Mouse (Mus musculus): ENCODE results near the gene Slc25a43. TPM values are rescaled to one million over a fixed set of nuclear protein-coding genes. Genes with fewer than 3 reads are reported as not detected.

Slc25a43 gene
- polyA plus RNA-seq, 1 experiment: 2.7 TPM

- no peak for TF ChIP-seq CTCF (IDR thresholded peaks at IDR 0.05; ENCODE audit: control insufficient read depth, insufficient read depth, insufficient replicate concordance, low read depth, low read length)
- no peak for TF ChIP-seq POLR2A (IDR thresholded peaks at IDR 0.05; ENCODE audit: control insufficient read depth, low read depth, low read length)
- Histone ChIP-seq H3K4me1 (ENCODE audit: control insufficient read depth, insufficient read depth, low read length) (no peaks in the 10 kb centered on the region; the same call in 1 of the 2 replicates), H3K4me3 (ENCODE audit: control insufficient read depth, low read depth, low read length) (no peak overlapping the region), H3K36me3 (ENCODE audit: control insufficient read depth, insufficient read depth, low read length) (no peaks in the 10 kb centered on the region), H3K27me3 (ENCODE audit: control insufficient read depth, insufficient read depth, low read length) (no peaks in the 10 kb centered on the region), H3K27ac (ENCODE audit: control insufficient read depth, insufficient read depth, low read depth, low read length) (no peak overlapping the region)
Measured at GRCm38 (mm10) chrX:36814161-36814836, 70.8 kb downstream of the Slc25a43 start.

GRCm38 (mm10) chrX:36815022-36815421 lies 71.6 kb downstream of the Slc25a43 start:
- Histone ChIP-seq H3K4me3 (ENCODE audit: control insufficient read depth, low read depth, low read length) (no peak overlapping the region), H3K4me1 (ENCODE audit: control insufficient read depth, insufficient read depth, low read length) (no peaks in the 10 kb centered on the region; the same call in 1 of the 2 replicates), H3K27me3 (ENCODE audit: control insufficient read depth, insufficient read depth, low read length) (no peaks in the 10 kb centered on the region), H3K27ac (ENCODE audit: control insufficient read depth, insufficient read depth, low read depth, low read length) (no peak overlapping the region), H3K36me3 (ENCODE audit: control insufficient read depth, insufficient read depth, low read length) (no peaks in the 10 kb centered on the region)
- TF ChIP-seq CTCF (IDR thresholded peaks at IDR 0.05; ENCODE audit: control insufficient read depth, insufficient read depth, insufficient replicate concordance, low read depth, low read length): no peak

DNA sequence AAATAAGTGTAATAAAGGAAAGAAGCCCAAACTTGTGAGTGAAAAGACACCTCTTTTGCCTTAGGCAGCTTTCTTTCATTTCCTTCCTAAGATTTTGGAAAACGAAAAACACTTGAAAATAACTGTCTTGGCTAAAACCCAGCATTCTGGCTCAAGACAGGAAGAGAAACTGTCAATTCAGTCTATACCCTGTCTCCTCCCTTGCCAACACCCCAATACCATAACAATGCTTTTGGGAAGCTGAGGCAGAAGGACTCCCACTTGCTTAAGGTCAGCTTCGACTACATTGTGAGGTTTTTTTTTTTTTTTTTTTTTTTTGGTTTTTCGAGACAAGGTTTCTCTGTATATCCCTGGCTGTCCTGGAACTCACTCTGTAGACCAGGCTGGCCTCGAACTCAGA lies 72.0 kb downstream of the Slc25a43 start:
- Histone ChIP-seq H3K27ac (ENCODE audit: control insufficient read depth, insufficient read depth, low read depth, low read length) (no peak overlapping the region), H3K4me1 (ENCODE audit: control insufficient read depth, insufficient read depth, low read length) (no peaks in the 10 kb centered on the region; the same call in 1 of the 2 replicates), H3K36me3 (ENCODE audit: control insufficient read depth, insufficient read depth, low read length) (no peaks in the 10 kb centered on the region), H3K4me3 (ENCODE audit: control insufficient read depth, low read depth, low read length) (no peak overlapping the region), H3K27me3 (ENCODE audit: control insufficient read depth, insufficient read depth, low read length) (no peaks in the 10 kb centered on the region)
- no peak for TF ChIP-seq POLR2A (IDR thresholded peaks at IDR 0.05; ENCODE audit: control insufficient read depth, low read depth, low read length)

DNA sequence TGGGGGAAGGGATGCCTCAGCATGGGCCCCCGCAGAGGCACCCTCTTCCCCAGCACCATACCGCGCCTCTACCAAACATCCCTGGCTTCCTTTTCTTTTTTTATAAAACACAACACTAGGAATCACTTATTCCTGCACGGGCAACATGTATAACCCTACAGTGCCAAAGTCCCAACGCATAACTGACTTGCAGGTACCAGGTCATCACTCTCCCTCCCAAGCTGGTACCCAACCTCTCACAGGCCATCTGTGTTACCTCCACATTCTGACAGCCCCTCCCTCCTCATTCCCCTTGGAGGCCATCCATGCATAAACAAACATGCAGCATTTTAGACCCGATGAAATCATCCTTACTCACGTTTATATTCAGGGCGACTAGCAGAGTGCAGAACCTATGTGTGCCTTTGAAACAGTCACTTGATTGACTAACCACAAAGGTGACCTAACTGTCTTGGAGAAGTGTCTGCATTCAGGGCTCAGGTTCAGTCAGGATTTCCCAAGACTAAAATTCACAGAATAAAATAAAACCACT lies 73.0 kb downstream of the Slc25a43 start:
- H3K27ac ChIP-seq (ENCODE audit: control insufficient read depth, insufficient read depth, low read depth, low read length): no peak overlapping the region
- no peaks in the 10 kb centered on the region; the same call in 1 of the 2 replicates for H3K4me1 ChIP-seq (ENCODE audit: control insufficient read depth, insufficient read depth, low read length)
- no peak for TF ChIP-seq CTCF (IDR thresholded peaks at IDR 0.05; ENCODE audit: control insufficient read depth, insufficient read depth, insufficient replicate concordance, low read depth, low read length)
- no peak for TF ChIP-seq POLR2A (IDR thresholded peaks at IDR 0.05; ENCODE audit: control insufficient read depth, low read depth, low read length)
- no peaks in the 10 kb centered on the region for H3K36me3 ChIP-seq (ENCODE audit: control insufficient read depth, insufficient read depth, low read length)
- no peaks in the 10 kb centered on the region for H3K27me3 ChIP-seq (ENCODE audit: control insufficient read depth, insufficient read depth, low read length)
- H3K4me3 ChIP-seq (ENCODE audit: control insufficient read depth, low read depth, low read length): no peak overlapping the region

- Histone ChIP-seq H3K27ac (ENCODE audit: control insufficient read depth, insufficient read depth, low read depth, low read length) (no peak overlapping the region), H3K4me3 (ENCODE audit: control insufficient read depth, low read depth, low read length) (no peak overlapping the region; the same call in 1 of the 2 replicates), H3K36me3 (ENCODE audit: control insufficient read depth, insufficient read depth, low read length) (no peaks in the 10 kb centered on the region), H3K4me1 (ENCODE audit: control insufficient read depth, insufficient read depth, low read length) (no peaks in the 10 kb centered on the region; the same call in 1 of the 2 replicates), H3K27me3 (ENCODE audit: control insufficient read depth, insufficient read depth, low read length) (no peaks in the 10 kb centered on the region)
- TF ChIP-seq POLR2A (IDR thresholded peaks at IDR 0.05; ENCODE audit: control insufficient read depth, low read depth, low read length) (no peak), CTCF (IDR thresholded peaks at IDR 0.05; ENCODE audit: control insufficient read depth, insufficient read depth, insufficient replicate concordance, low read depth, low read length) (no peak)
Measured at GRCm38 (mm10) chrX:36816953-36817441, 73.5 kb downstream of the Slc25a43 start.

DNA sequence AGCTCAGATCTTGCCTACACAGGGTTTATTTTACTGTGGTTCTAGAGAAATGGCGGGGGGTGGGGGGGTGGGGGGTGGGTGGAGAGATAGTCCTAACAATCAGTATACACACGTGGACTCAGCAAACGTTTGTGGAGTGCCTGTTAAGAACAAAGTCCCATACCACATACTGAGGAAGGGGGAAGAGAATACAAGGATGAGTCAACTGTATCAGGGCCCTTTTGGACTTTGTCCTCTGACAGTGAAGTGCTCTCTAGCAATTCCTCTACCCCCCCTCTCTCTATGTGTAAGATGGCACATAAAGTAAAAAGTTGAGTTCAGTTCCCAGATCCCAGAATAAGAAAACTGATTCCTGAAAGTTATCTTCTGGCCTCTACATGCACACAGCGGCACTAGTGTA lies 76.1 kb downstream of the Slc25a43 start:
- H3K4me3 ChIP-seq (ENCODE audit: control insufficient read depth, low read depth, low read length): no peak overlapping the region

GRCm38 (mm10) chrX:36820201-36820600 lies 76.7 kb downstream of the Slc25a43 start:
- Histone ChIP-seq H3K36me3 (ENCODE audit: control insufficient read depth, insufficient read depth, low read length) (no peaks in the 10 kb centered on the region), H3K27me3 (ENCODE audit: control insufficient read depth, insufficient read depth, low read length) (no peaks in the 10 kb centered on the region), H3K4me1 (ENCODE audit: control insufficient read depth, insufficient read depth, low read length) (no peaks in the 10 kb centered on the region; the same call in 1 of the 2 replicates), H3K27ac (ENCODE audit: control insufficient read depth, insufficient read depth, low read depth, low read length) (no peak overlapping the region), H3K4me3 (ENCODE audit: control insufficient read depth, low read depth, low read length) (no peak overlapping the region)
- TF ChIP-seq CTCF (IDR thresholded peaks at IDR 0.05; ENCODE audit: control insufficient read depth, insufficient read depth, insufficient replicate concordance, low read depth, low read length): peak; percentile 42; the same call in 1 of the 2 replicates
- TF ChIP-seq POLR2A (IDR thresholded peaks at IDR 0.05; ENCODE audit: control insufficient read depth, low read depth, low read length): no peak

More for the DNA sequence above, 76.1 kb downstream of the Slc25a43 start:
- Histone ChIP-seq H3K27ac (ENCODE audit: control insufficient read depth, insufficient read depth, low read depth, low read length) (no peak overlapping the region), H3K36me3 (ENCODE audit: control insufficient read depth, insufficient read depth, low read length) (no peaks in the 10 kb centered on the region), H3K4me1 (ENCODE audit: control insufficient read depth, insufficient read depth, low read length) (no peaks in the 10 kb centered on the region; the same call in 1 of the 2 replicates), H3K27me3 (ENCODE audit: control insufficient read depth, insufficient read depth, low read length) (no peaks in the 10 kb centered on the region)
- TF ChIP-seq POLR2A (IDR thresholded peaks at IDR 0.05; ENCODE audit: control insufficient read depth, low read depth, low read length): no peak
- no peak for TF ChIP-seq CTCF (IDR thresholded peaks at IDR 0.05; ENCODE audit: control insufficient read depth, insufficient read depth, insufficient replicate concordance, low read depth, low read length)

Data from testis, adult 2 months (tissue).